Mouse (Mus musculus): ENCODE results near the gene Nudt22. TPM values are rescaled to one million over a fixed set of nuclear protein-coding genes. Genes with fewer than 3 reads are reported as not detected.

Gene Nudt22
- polyA plus RNA-seq, 1 experiment: 18.2 TPM

GRCm38 (mm10) chr19:6989251-6989650 is 6.7 kb downstream of the Nudt22 start:
- H3ac ChIP-seq (ENCODE audit: control insufficient read depth, insufficient read length, low read depth): no peak overlapping the region
- H3K79me3 ChIP-seq (ENCODE audit: low read depth): peaks cover 3% of the 10 kb centered on the region
- peaks cover 12% of the 10 kb centered on the region for H3K79me2 ChIP-seq (ENCODE audit: control insufficient read depth, insufficient read depth)
- H3K4me3 ChIP-seq (ENCODE audit: insufficient read depth, poor library complexity, severe bottlenecking): no peak overlapping the region
- H3K27me3 ChIP-seq (ENCODE audit: control insufficient read depth, insufficient read depth, insufficient read length): no peaks in the 10 kb centered on the region
- peaks cover under 1% of the 10 kb centered on the region for H3K36me3 ChIP-seq (ENCODE audit: control insufficient read depth, insufficient read depth)
- no peak for TF ChIP-seq CEBPB (IDR thresholded peaks at IDR 0.05; ENCODE audit: low read depth)
- no peak for TF ChIP-seq MYOD1 (IDR thresholded peaks at IDR 0.05; ENCODE audit: control insufficient read depth, insufficient read length, low read depth)
- no peak for TF ChIP-seq USF1 (IDR thresholded peaks at IDR 0.05; ENCODE audit: low read depth)
- TF ChIP-seq MAX (IDR thresholded peaks at IDR 0.05): no peak
- TF ChIP-seq FOSL1 (IDR thresholded peaks at IDR 0.05; ENCODE audit: insufficient read depth, low read length, poor library complexity, severe bottlenecking): no peak
- no peak for TF ChIP-seq MYOG (IDR thresholded peaks at IDR 0.05; ENCODE audit: control insufficient read depth, extremely low read depth, insufficient read length)
- no peak for TF ChIP-seq CTCF (IDR thresholded peaks at IDR 0.05; ENCODE audit: control insufficient read depth, insufficient read depth, insufficient read length)

- Histone ChIP-seq H3K79me3 (ENCODE audit: low read depth) (peaks cover 3% of the 10 kb centered on the region), H3K27me3 (ENCODE audit: control insufficient read depth, insufficient read depth, insufficient read length) (no peaks in the 10 kb centered on the region), H3K79me2 (ENCODE audit: control insufficient read depth, insufficient read depth) (peaks cover 12% of the 10 kb centered on the region), H3K4me3 (ENCODE audit: insufficient read depth, poor library complexity, severe bottlenecking) (peak overlapping the region; percentile 50), H3K36me3 (ENCODE audit: control insufficient read depth, insufficient read depth) (peaks cover 14% of the 10 kb centered on the region), H3ac (ENCODE audit: control insufficient read depth, insufficient read length, low read depth) (peak overlapping the region; percentile 72)
- TF ChIP-seq USF1 (IDR thresholded peaks at IDR 0.05; ENCODE audit: low read depth) (no peak), CTCF (IDR thresholded peaks at IDR 0.05; ENCODE audit: control insufficient read depth, insufficient read depth, insufficient read length) (no peak), FOSL1 (IDR thresholded peaks at IDR 0.05; ENCODE audit: insufficient read depth, low read length, poor library complexity, severe bottlenecking) (no peak), MYOD1 (IDR thresholded peaks at IDR 0.05; ENCODE audit: control insufficient read depth, insufficient read length, low read depth) (no peak), MYOG (IDR thresholded peaks at IDR 0.05; ENCODE audit: control insufficient read depth, extremely low read depth, insufficient read length) (no peak), MAX (IDR thresholded peaks at IDR 0.05) (no peak), CEBPB (IDR thresholded peaks at IDR 0.05; ENCODE audit: low read depth) (no peak)
Measured at GRCm38 (mm10) chr19:6987904-6988285, 8.0 kb downstream of the Nudt22 start.

GRCm38 (mm10) chr19:6987061-6987903 is 8.6 kb downstream of the Nudt22 start, which contains the start of gene Vegfb:
TSS of gene Vegfb (minus strand) at chr19:6987651.
- peaks cover 12% of the 10 kb centered on the region for H3K79me2 ChIP-seq (ENCODE audit: control insufficient read depth, insufficient read depth)
- TF ChIP-seq MAX (IDR thresholded peaks at IDR 0.05) (no peak), CEBPB (IDR thresholded peaks at IDR 0.05; ENCODE audit: low read depth) (no peak), CTCF (IDR thresholded peaks at IDR 0.05; ENCODE audit: control insufficient read depth, insufficient read depth, insufficient read length) (no peak), USF1 (IDR thresholded peaks at IDR 0.05; ENCODE audit: low read depth) (no peak), MYOD1 (IDR thresholded peaks at IDR 0.05; ENCODE audit: control insufficient read depth, insufficient read length, low read depth) (no peak), MYOG (IDR thresholded peaks at IDR 0.05; ENCODE audit: control insufficient read depth, extremely low read depth, insufficient read length) (no peak), FOSL1 (IDR thresholded peaks at IDR 0.05; ENCODE audit: insufficient read depth, low read length, poor library complexity, severe bottlenecking) (no peak)

DNA sequence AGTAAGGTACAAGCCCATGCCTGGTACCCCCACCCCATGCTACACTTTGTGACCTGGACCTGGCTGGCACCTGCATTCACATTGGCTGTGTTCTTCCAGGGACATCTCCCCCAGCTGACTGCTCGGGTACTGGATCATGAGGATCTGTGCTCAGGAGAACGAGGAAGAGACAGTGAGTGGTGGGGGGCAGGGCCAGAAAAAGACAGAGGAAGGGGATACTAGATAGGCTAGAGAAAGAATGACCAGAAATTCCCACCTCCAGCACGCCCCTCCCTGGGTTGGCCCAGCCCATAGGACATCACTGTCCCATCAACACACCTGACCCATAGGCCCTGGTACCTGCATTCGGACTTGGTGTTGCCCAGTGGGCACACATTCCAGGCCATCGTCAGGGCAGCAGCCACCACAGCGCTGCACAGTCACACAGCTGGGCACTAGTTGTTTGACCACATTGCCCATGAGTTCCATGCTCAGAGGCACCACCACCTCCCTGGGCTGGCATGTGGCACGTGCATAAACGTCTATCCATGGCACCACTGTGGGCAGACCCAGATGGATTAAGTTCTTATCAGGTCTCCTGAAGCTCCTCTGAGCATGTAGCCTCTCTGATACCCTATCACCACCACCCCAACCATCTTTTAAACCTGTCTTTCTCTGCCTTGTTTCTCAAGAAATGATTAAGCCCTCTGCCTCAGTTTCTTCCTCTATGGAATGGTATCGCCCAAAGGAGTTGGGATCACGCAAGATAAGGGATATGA is 9.8 kb downstream of the Nudt22 start:
- Histone ChIP-seq H3K4me3 (ENCODE audit: insufficient read depth, poor library complexity, severe bottlenecking) (peak overlapping the region; percentile 50), H3ac (ENCODE audit: control insufficient read depth, insufficient read length, low read depth) (peak overlapping the region; percentile 28), H3K79me3 (ENCODE audit: low read depth) (peaks cover 3% of the 10 kb centered on the region), H3K27me3 (ENCODE audit: control insufficient read depth, insufficient read depth, insufficient read length) (no peaks in the 10 kb centered on the region), H3K79me2 (ENCODE audit: control insufficient read depth, insufficient read depth) (peaks cover 12% of the 10 kb centered on the region), H3K36me3 (ENCODE audit: control insufficient read depth, insufficient read depth) (peaks cover 23% of the 10 kb centered on the region)
- TF ChIP-seq CEBPB (IDR thresholded peaks at IDR 0.05; ENCODE audit: low read depth): no peak
- no peak for TF ChIP-seq MYOG (IDR thresholded peaks at IDR 0.05; ENCODE audit: control insufficient read depth, extremely low read depth, insufficient read length)
- no peak for TF ChIP-seq MYOD1 (IDR thresholded peaks at IDR 0.05; ENCODE audit: control insufficient read depth, insufficient read length, low read depth)
- no peak for TF ChIP-seq CTCF (IDR thresholded peaks at IDR 0.05; ENCODE audit: control insufficient read depth, insufficient read depth, insufficient read length)
- no peak for TF ChIP-seq FOSL1 (IDR thresholded peaks at IDR 0.05; ENCODE audit: insufficient read depth, low read length, poor library complexity, severe bottlenecking)
- no peak for TF ChIP-seq USF1 (IDR thresholded peaks at IDR 0.05; ENCODE audit: low read depth)
- no peak for TF ChIP-seq MAX (IDR thresholded peaks at IDR 0.05)

More at GRCm38 (mm10) chr19:6987061-6987903, 8.6 kb downstream of the Nudt22 start, which contains the start of gene Vegfb:
- no peaks in the 10 kb centered on the region for H3K27me3 ChIP-seq (ENCODE audit: control insufficient read depth, insufficient read depth, insufficient read length)
- peak within 1 kb of the TSS; percentile 72 for H3ac ChIP-seq (ENCODE audit: control insufficient read depth, insufficient read length, low read depth)
- peaks cover 18% of the 10 kb centered on the region for H3K36me3 ChIP-seq (ENCODE audit: control insufficient read depth, insufficient read depth)
- peaks cover 3% of the 10 kb centered on the region for H3K79me3 ChIP-seq (ENCODE audit: low read depth)
- peak within 1 kb of the TSS; percentile 50 for H3K4me3 ChIP-seq (ENCODE audit: insufficient read depth, poor library complexity, severe bottlenecking)

- Histone ChIP-seq H3K79me3 (ENCODE audit: low read depth) (peaks cover 3% of the 10 kb centered on the region), H3K4me3 (ENCODE audit: insufficient read depth, poor library complexity, severe bottlenecking) (no peak overlapping the region), H3K79me2 (ENCODE audit: control insufficient read depth, insufficient read depth) (peaks cover 18% of the 10 kb centered on the region), H3K36me3 (ENCODE audit: control insufficient read depth, insufficient read depth) (peaks cover 23% of the 10 kb centered on the region), H3K27me3 (ENCODE audit: control insufficient read depth, insufficient read depth, insufficient read length) (no peaks in the 10 kb centered on the region), H3ac (ENCODE audit: control insufficient read depth, insufficient read length, low read depth) (no peak overlapping the region)
- TF ChIP-seq USF1 (IDR thresholded peaks at IDR 0.05; ENCODE audit: low read depth): no peak
- no peak for TF ChIP-seq MYOG (IDR thresholded peaks at IDR 0.05; ENCODE audit: control insufficient read depth, extremely low read depth, insufficient read length)
- no peak for TF ChIP-seq FOSL1 (IDR thresholded peaks at IDR 0.05; ENCODE audit: insufficient read depth, low read length, poor library complexity, severe bottlenecking)
- TF ChIP-seq CEBPB (IDR thresholded peaks at IDR 0.05; ENCODE audit: low read depth): no peak
- TF ChIP-seq MYOD1 (IDR thresholded peaks at IDR 0.05; ENCODE audit: control insufficient read depth, insufficient read length, low read depth): no peak
- no peak for TF ChIP-seq MAX (IDR thresholded peaks at IDR 0.05)
- no peak for TF ChIP-seq CTCF (IDR thresholded peaks at IDR 0.05; ENCODE audit: control insufficient read depth, insufficient read depth, insufficient read length)
Measured at GRCm38 (mm10) chr19:6985300-6985699, 10.6 kb downstream of the Nudt22 start.

All from C2C12 (cell line).